Mouse (Mus musculus) ES-E14 (cell line): Measurements from ENCODE around the gene Atp1a4. TPM values are rescaled to one million over a fixed set of nuclear protein-coding genes. Genes with fewer than 3 reads are reported as not detected.

Source experiments
- DNase-seq: peaks from one replicate; pipeline ENCODE4 v3.0.0-alpha.2; 2013; ENCODE audit warnings: low read depth, low spot score
- H3K27ac ChIP-seq: 2 replicates; pipeline ENCODE4 v1.5.1; 2012; ENCODE audit warnings: low read depth, mild to moderate bottlenecking, low read length, moderate library complexity, mixed read lengths; ENCODE audit not compliant: poor library complexity, insufficient read depth, severe bottlenecking
- H3K36me3 ChIP-seq: 2 replicates; pipeline ENCODE4 v1.6.1; 2012; ENCODE audit warnings: mild to moderate bottlenecking, low read length, moderate library complexity, mixed read lengths; ENCODE audit not compliant: control insufficient read depth, poor library complexity, insufficient read depth, severe bottlenecking
- H3K4me1 ChIP-seq, 2 experiments: fragments of 150-350 bp in 1 of 2; sonication (generic) in 1 of 2; 2 replicates each; pipeline ENCODE4 v1.6.1; 2012; ENCODE audit warnings: low read length in 2 of 2, mild to moderate bottlenecking in 1 of 2, mixed read lengths in 1 of 2; ENCODE audit not compliant: control insufficient read depth in 2 of 2, insufficient read depth in 2 of 2, poor library complexity in 1 of 2
- H3K4me3 ChIP-seq, 2 experiments: fragments of 150-350 bp in 1 of 2; sonication (generic) in 1 of 2; 2 replicates each; pipeline ENCODE4 v1.5.1; 2012; ENCODE audit warnings: low read length in 2 of 2, low read depth in 1 of 2, mild to moderate bottlenecking in 1 of 2, mixed read lengths in 1 of 2; ENCODE audit not compliant: insufficient read depth in 1 of 2, poor library complexity in 1 of 2, severe bottlenecking in 1 of 2
- H3K9ac ChIP-seq: 2 replicates; pipeline ENCODE4 v1.6.1; 2012; ENCODE audit warnings: low read depth, mild to moderate bottlenecking, low read length, mixed read lengths; ENCODE audit not compliant: poor library complexity, insufficient read depth, severe bottlenecking
- H3K9me3 ChIP-seq: fragments of 150-350 bp; sonication (generic); 2 replicates; pipeline ENCODE4 v1.6.1; 2012; ENCODE audit warnings: low read depth, mild to moderate bottlenecking, low read length; ENCODE audit not compliant: control insufficient read depth, insufficient read depth
- CHD2 ChIP-seq: IDR thresholded peaks from 2 replicates; pipeline ENCODE4 v1.6.1; 2014; ENCODE audit warnings: mild to moderate bottlenecking, low read depth, low read length, inconsistent platforms
- HCFC1 ChIP-seq: IDR thresholded peaks from 2 replicates; pipeline ENCODE4 v1.6.1; 2012; ENCODE audit warnings: low read length, inconsistent platforms, borderline replicate concordance; ENCODE audit not compliant: insufficient read depth
- MAFK ChIP-seq: IDR thresholded peaks from 2 replicates; pipeline ENCODE4 v1.6.1; 2014; ENCODE audit warnings: mild to moderate bottlenecking, low read depth, low read length, inconsistent platforms; ENCODE audit not compliant: insufficient read depth
- ZC3H11A ChIP-seq: IDR thresholded peaks from 2 replicates; pipeline ENCODE4 v1.6.1; 2012; ENCODE audit warnings: low read depth, mild to moderate bottlenecking, inconsistent platforms, low read length, borderline replicate concordance
- ZNF384 ChIP-seq: IDR thresholded peaks from 2 replicates; pipeline ENCODE4 v1.6.1; 2012; ENCODE audit warnings: low read depth, low read length, inconsistent platforms
- in situ Hi-C, 2 experiments: fragments of 600-800 bp; cut with MboI; formaldehyde crosslinking; loops; one replicate each; pipeline ENCODE4 v1.15.1; 2025; ENCODE audit warnings: low sequenced_read_pairs in 2 of 2, inconsistent platforms in 1 of 2; ENCODE audit not compliant: unreplicated experiment in 2 of 2
- total RNA-seq: library from RNA; depleted of rRNA; stranded (reverse); fragments of 300-350 nt; gene quantifications from 2 replicates; pipeline ENCODE4 v1.2.3, GENCODE M21; 2012

Gene Atp1a4
- total RNA-seq, 1 experiment = 2.2 TPM

GRCm38 (mm10) chr1:172203566-172203965 is 54.6 kb downstream of the Atp1a4 start:
- H3K27ac ChIP-seq = no peak overlapping the region
- H3K4me3 ChIP-seq = no peak overlapping the region
- peaks cover 2 to 47% of the 10 kb centered on the region in 2 experiments; a peak in 3 of 4 replicates for H3K4me1 ChIP-seq
- H3K9me3 ChIP-seq = no peaks in the 10 kb centered on the region
- DNase-seq = no peak
- H3K9ac ChIP-seq = no peak overlapping the region
- peaks cover 14% of the 10 kb centered on the region; the same call in 1 of the 2 replicates for H3K36me3 ChIP-seq
- in situ Hi-C loops = no loop called here
- TF ChIP-seq MAFK (no peak), ZC3H11A (no peak), CHD2 (no peak), HCFC1 (no peak), ZNF384 (no peak)

GRCm38 (mm10) chr1:172202894-172203522 is 55.2 kb downstream of the Atp1a4 start:
- H3K4me1 ChIP-seq = peaks cover 2 to 47% of the 10 kb centered on the region in 2 experiments; a peak in 3 of 4 replicates
- no peak for DNase-seq
- TF ChIP-seq CHD2 = no peak
- TF ChIP-seq MAFK = no peak
- TF ChIP-seq HCFC1 = no peak
- no peak for TF ChIP-seq ZC3H11A
- no peak for TF ChIP-seq ZNF384
- no peak overlapping the region for H3K4me3 ChIP-seq
- H3K9ac ChIP-seq = no peak overlapping the region
- in situ Hi-C loops = no loop called here
- no peak overlapping the region for H3K27ac ChIP-seq
- no peaks in the 10 kb centered on the region for H3K9me3 ChIP-seq
- peaks cover 18% of the 10 kb centered on the region; the same call in 1 of the 2 replicates for H3K36me3 ChIP-seq

- TF ChIP-seq ZC3H11A = no peak
- peaks cover 18% of the 10 kb centered on the region; the same call in 1 of the 2 replicates for H3K36me3 ChIP-seq
- H3K4me1 ChIP-seq = peaks cover 2 to 47% of the 10 kb centered on the region in 2 experiments; a peak in 3 of 4 replicates
- no peak overlapping the region for H3K27ac ChIP-seq
- DNase-seq = no peak
- in situ Hi-C loops = no loop called here
- H3K4me3 ChIP-seq = no peak overlapping the region
- no peak overlapping the region for H3K9ac ChIP-seq
- no peaks in the 10 kb centered on the region for H3K9me3 ChIP-seq
These were observed 56.0 kb downstream of the Atp1a4 start for GRCm38 (mm10) chr1:172201967-172202880.

- Histone ChIP-seq H3K9ac (no peak overlapping the region), H3K36me3 (peaks cover 23% of the 10 kb centered on the region; the same call in 1 of the 2 replicates), H3K4me3 (no peak overlapping the region), H3K9me3 (no peaks in the 10 kb centered on the region), H3K4me1 (peaks cover 2 to 43% of the 10 kb centered on the region in 2 experiments; a peak in 3 of 4 replicates), H3K27ac (no peak overlapping the region; the same call in 1 of the 2 replicates)
- in situ Hi-C loops = no loop called here
- DNase-seq = no peak
- TF ChIP-seq HCFC1 = no peak
These were observed 57.3 kb downstream of the Atp1a4 start for GRCm38 (mm10) chr1:172200871-172201447.
